In genomic region chr9:67083801-67084200, GRCm38 (mm10) we compare ENCODE assay signal across 19 mouse cellular contexts. TPM values are rescaled to one million over a fixed set of nuclear protein-coding genes. Genes with fewer than 3 reads are reported as not detected.
DNase-seq lines count a peak whose midpoint lies in the region; ATAC-seq and TF ChIP-seq lines count a peak whose summit lies in the region.
"Had no signal": no experiment of that assay in that cellular context is flagged by ENCODE, and none has a peak within 500 bp of the region (broad histone marks: within the 10 kb centered on the region; RNA-seq: fewer than 3 reads in every experiment).

No protein-coding gene starts in this region.

- no peak for TF ChIP-seq POLR2A in brain, embryonic 14.5 days (IDR thresholded peaks at IDR 0.05; ENCODE audit: borderline replicate concordance, extremely low read depth, insufficient read depth, insufficient read length, poor library complexity, severe bottlenecking)

- H3K27me3 ChIP-seq in hindbrain, embryonic 10.5 days (ENCODE audit: insufficient read depth, poor library complexity, severe bottlenecking) = no peaks in the 10 kb centered on the region
- no peaks in the 10 kb centered on the region for H3K27me3 ChIP-seq in hindbrain, embryonic 11.5 days (ENCODE audit: control insufficient read depth, insufficient read depth, low read length)
- H3K27me3 ChIP-seq in limb, embryonic 10.5 days (ENCODE audit: low read depth, poor library complexity, severe bottlenecking) = no peaks in the 10 kb centered on the region
- H3K27me3 ChIP-seq in liver, postnatal 0 days (ENCODE audit: insufficient read depth, low read length) = no peaks in the 10 kb centered on the region
- H3K27me3 ChIP-seq: embryonic facial prominence, embryonic 12.5 days; forebrain, embryonic 12.5 days had no signal

- no peaks in the 10 kb centered on the region for H3K36me3 ChIP-seq in hindbrain, embryonic 10.5 days
- H3K36me3 ChIP-seq in hindbrain, embryonic 11.5 days (ENCODE audit: control insufficient read depth, insufficient read depth, low read length) = no peaks in the 10 kb centered on the region
- H3K36me3 ChIP-seq in limb, embryonic 10.5 days = no peaks in the 10 kb centered on the region
- H3K36me3 ChIP-seq in liver, postnatal 0 days (replicated peaks; ENCODE audit: insufficient read depth, low read length) = no peaks in the 10 kb centered on the region
- H3K36me3 ChIP-seq: embryonic facial prominence, embryonic 12.5 days; forebrain, embryonic 12.5 days; G1E had no signal

- H3K9me3 ChIP-seq in hindbrain, embryonic 10.5 days = no peaks in the 10 kb centered on the region
- no peaks in the 10 kb centered on the region for H3K9me3 ChIP-seq in hindbrain, embryonic 11.5 days (ENCODE audit: control insufficient read depth, low read length)
- H3K9me3 ChIP-seq in limb, embryonic 10.5 days (replicated peaks) = no peaks in the 10 kb centered on the region
- no peaks in the 10 kb centered on the region for H3K9me3 ChIP-seq in liver, postnatal 0 days (ENCODE audit: low read length)
- H3K9me3 ChIP-seq: embryonic facial prominence, embryonic 12.5 days; forebrain, embryonic 12.5 days; G1E had no signal

- H3K4me1 ChIP-seq in hindbrain, embryonic 10.5 days (replicated peaks) = peaks cover 5% of the 10 kb centered on the region; the same call in 1 of the 2 replicates
- no peaks in the 10 kb centered on the region for H3K4me1 ChIP-seq in hindbrain, embryonic 11.5 days (replicated peaks; ENCODE audit: control insufficient read depth, insufficient read depth, low read length)
- peaks cover 13% of the 10 kb centered on the region; the same call in 1 of the 2 replicates for H3K4me1 ChIP-seq in limb, embryonic 10.5 days
- no peaks in the 10 kb centered on the region for H3K4me1 ChIP-seq in liver, postnatal 0 days (ENCODE audit: insufficient read depth)

- TF ChIP-seq EP300 in liver, postnatal 0 days (IDR thresholded peaks at IDR 0.05; ENCODE audit: low read depth) = no peak

- H3K9ac ChIP-seq in hindbrain, embryonic 11.5 days (ENCODE audit: low read depth, low read length) = no peak overlapping the region
- H3K9ac ChIP-seq in liver, postnatal 0 days (replicated peaks) = no peak overlapping the region
- H3K9ac ChIP-seq: embryonic facial prominence, embryonic 12.5 days; forebrain, embryonic 12.5 days; forebrain, postnatal 0 days had no signal

- no peak overlapping the region for H3K4me2 ChIP-seq in hindbrain, embryonic 11.5 days (replicated peaks; ENCODE audit: low read depth, low read length)
- H3K4me2 ChIP-seq in liver, postnatal 0 days (ENCODE audit: low read depth, low read length) = no peak overlapping the region
- H3K4me2 ChIP-seq: embryonic facial prominence, embryonic 12.5 days; forebrain, embryonic 12.5 days had no signal

- peak overlapping the region; percentile 18; the same call in 1 of the 2 replicates for H3K27ac ChIP-seq in hindbrain, embryonic 10.5 days
- no peak overlapping the region for H3K27ac ChIP-seq in hindbrain, embryonic 11.5 days (ENCODE audit: low read depth, low read length)
- no peak overlapping the region for H3K27ac ChIP-seq in limb, embryonic 10.5 days
- H3K27ac ChIP-seq in liver, postnatal 0 days (ENCODE audit: low read depth) = no peak overlapping the region
- H3K27ac ChIP-seq: embryonic facial prominence, embryonic 12.5 days; forebrain, embryonic 12.5 days had no signal

- 18% methylated on average over 4 of the region's 4 CpGs for WGBS in hindbrain, embryonic 10.5 days
- WGBS in hindbrain, embryonic 11.5 days = 26% methylated on average over 4 of the region's 4 CpGs
- 50% methylated on average over 4 of the region's 4 CpGs for whole genome bisulfite sequencing in limb, embryonic 10.5 days
- 71% methylated on average over 4 of the region's 4 CpGs for WGBS in liver, postnatal 0 days (ENCODE audit: insufficient replicate concordance)

- no peak for TF ChIP-seq CTCF in brain, embryonic 14.5 days (IDR thresholded peaks at IDR 0.05; ENCODE audit: borderline replicate concordance, extremely low read depth, insufficient read depth, insufficient read length)
- TF ChIP-seq CTCF in liver, postnatal 0 days (IDR thresholded peaks at IDR 0.05; ENCODE audit: low read depth) = no peak

- no peak for ATAC-seq in hindbrain, embryonic 11.5 days (ENCODE audit: low FRiP score)
- no peak for ATAC-seq in liver, postnatal 0 days
- ATAC-seq: activated CD4-positive, CD25-positive, alpha-beta regulatory T cell, adult 4 months; forebrain, postnatal 0 days; hindbrain, embryonic 16.5 days had no signal

- H3K4me3 ChIP-seq in hindbrain, embryonic 10.5 days = no peak overlapping the region
- H3K4me3 ChIP-seq in hindbrain, embryonic 11.5 days (ENCODE audit: low read depth, low read length) = no peak overlapping the region
- no peak overlapping the region for H3K4me3 ChIP-seq in limb, embryonic 10.5 days
- H3K4me3 ChIP-seq in liver, postnatal 0 days (ENCODE audit: low read depth, low read length) = no peak overlapping the region
- H3K4me3 ChIP-seq: embryonic facial prominence, embryonic 12.5 days; forebrain, embryonic 12.5 days had no signal

- no peak for DNase-seq in hindbrain, embryonic 10.5 days (ENCODE audit: low spot score)
- no peak for DNase-seq in hindbrain, embryonic 11.5 days (ENCODE audit: low spot score)
- DNase-seq in R1 (ENCODE audit: low read depth, low spot score) = peak; percentile 35
- DNase-seq in brain, embryonic 14.5 days (ENCODE audit: low read depth) = peak; percentile 37
- peak; percentile 23 for DNase-seq in limb, embryonic 10.5 days (ENCODE audit: low spot score)
- DNase-seq in testis, postnatal 10 days (ENCODE audit: low spot score) = no peak
- no peak for DNase-seq in liver, postnatal 0 days
- no peak for DNase-seq in left cerebral cortex, adult 8-10 months (ENCODE audit: low spot score in 2 of 2)
- DNase-seq: adrenal gland, postnatal 14 days; cerebellum, adult 2 months; cerebellum, postnatal 10 days; forebrain, postnatal 0 days; gastrocnemius, postnatal 14 days; heart, postnatal 10 days had no signal

RNA-seq across cellular contexts. Expression of gene Tpm1, which starts 34.6 kb away (rescaled TPM):
- polyA plus RNA-seq in hindbrain, embryonic 10.5 days (2016; fragmentation: Nextera tagmentation; extraction: Ambion mirVana) = 293 and 315 TPM in 2 replicates
- polyA plus RNA-seq in hindbrain, embryonic 11.5 days (2014; fragmentation: Nextera tagmentation; extraction: Ambion mirVana) = 323 and 385 TPM in 2 replicates
- 110 and 133 TPM in 2 replicates for polyA plus RNA-seq in brain, embryonic 14.5 days (2012; rRNA removed)
- polyA plus RNA-seq in limb, embryonic 10.5 days (2016; fragmentation: Nextera tagmentation; extraction: Ambion mirVana) = 252 and 286 TPM in 2 replicates
- 85.7 and 147 TPM in 2 replicates for polyA plus RNA-seq in liver, postnatal 0 days (2015; fragmentation: Nextera tagmentation; extraction: Ambion mirVana)
- total RNA-seq in left cerebral cortex, adult 8-10 months (2022) = 100 to 1,000 TPM; 208 to 237 (median 224) TPM

Comparison
In these comparisons a context has a peak if more than half of its experiments do, and no peak if none do; other contexts are left out.
1. DNase-seq: peak in R1 (single experiment), brain, embryonic 14.5 days (single experiment) and limb, embryonic 10.5 days (single experiment); none in hindbrain, embryonic 10.5 days (single experiment), hindbrain, embryonic 11.5 days (single experiment), testis, postnatal 10 days (single experiment), liver, postnatal 0 days (single experiment) and left cerebral cortex, adult 8-10 months (0 of 2).